ENCODE assay signal across 25 mouse cellular contexts in the genomic region with DNA sequence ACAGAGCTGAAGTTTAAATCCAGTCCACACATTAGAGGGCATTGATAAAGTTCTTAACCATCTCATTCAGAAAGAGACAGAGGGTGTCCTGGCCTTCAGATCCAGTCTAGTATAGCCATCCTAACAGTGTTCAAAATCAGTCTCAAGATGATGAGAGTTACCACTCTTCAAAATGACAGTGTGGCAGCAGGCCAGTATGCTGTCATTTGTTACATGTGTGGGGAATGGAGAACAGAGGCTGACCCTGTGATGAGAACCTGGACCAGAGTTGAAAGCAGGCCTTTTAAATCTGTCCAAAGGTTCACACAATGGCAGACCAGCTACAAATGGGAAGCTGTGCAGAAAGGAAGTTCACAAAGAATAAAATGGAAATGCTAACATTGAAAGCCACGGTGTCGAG. TPM values are rescaled to one million over a fixed set of nuclear protein-coding genes. Genes with fewer than 3 reads are reported as not detected.
"Had no signal": no experiment of that assay in that cellular context is flagged by ENCODE, and none has a peak within 500 bp of the region (broad histone marks: within the 10 kb centered on the region; RNA-seq: fewer than 3 reads in every experiment).

No protein-coding gene starts in this region.

- H3K4me2 ChIP-seq: limb, embryonic 13.5 days; liver, embryonic 11.5 days; liver, embryonic 15.5 days; lung, embryonic 15.5 days; midbrain, embryonic 13.5 days; neural tube, embryonic 15.5 days had no signal

- H3K27ac ChIP-seq: layer of hippocampus, adult 2 months; limb, embryonic 13.5 days; liver, embryonic 15.5 days; lung, embryonic 15.5 days; midbrain, embryonic 13.5 days; neural tube, embryonic 15.5 days; stomach, postnatal 0 days had no signal

- ATAC-seq: midbrain, embryonic 13.5 days had no signal

- H3K9me3 ChIP-seq: limb, embryonic 13.5 days; liver, embryonic 15.5 days; lung, embryonic 15.5 days; midbrain, embryonic 13.5 days; neural tube, embryonic 15.5 days had no signal

- H3K9ac ChIP-seq: limb, embryonic 13.5 days; liver, embryonic 15.5 days; lung, embryonic 15.5 days; midbrain, embryonic 13.5 days; neural tube, embryonic 15.5 days had no signal

- DNase-seq: kidney, adult 18-20 months; kidney, postnatal 10 days; kidney, postnatal 4 days; left cerebral cortex, postnatal 4 days; lung, postnatal 36 days; right cerebral cortex, adult 18-20 months; right cerebral cortex, postnatal 25 days; thymus, adult 2 months; thymus, postnatal 25 days had no signal

- H3K4me3 ChIP-seq: layer of hippocampus, adult 2 months; limb, embryonic 13.5 days; liver, embryonic 15.5 days; lung, embryonic 15.5 days; midbrain, embryonic 13.5 days; myocyte; neural tube, embryonic 15.5 days had no signal

- H3K27me3 ChIP-seq: limb, embryonic 13.5 days; liver, embryonic 15.5 days; lung, embryonic 15.5 days; midbrain, embryonic 13.5 days; neural tube, embryonic 15.5 days had no signal

- H3K4me1 ChIP-seq: liver, embryonic 15.5 days; lung, embryonic 15.5 days; midbrain, embryonic 13.5 days had no signal

RNA-seq across cellular contexts. Expression of a gene that starts 26.5 kb away (rescaled TPM):
- total RNA-seq: layer of hippocampus, adult 2 months; layer of hippocampus, postnatal 10 days; left cerebral cortex, postnatal 10 days; left cerebral cortex, postnatal 4 days; megakaryocyte progenitor cell, adult 5-6 weeks had no signal
- polyA plus RNA-seq: kidney, embryonic 14.5 days; limb, embryonic 13.5 days; liver, embryonic 11.5 days; liver, embryonic 15.5 days; lung, embryonic 15.5 days; midbrain, embryonic 13.5 days; neural tube, embryonic 11.5 days; neural tube, embryonic 15.5 days; small intestine, adult 2 months; stomach, postnatal 0 days; thymus, adult 2 months; urinary bladder, adult 2 months had no signal
